Mouse (Mus musculus) bone marrow, adult 2 months (tissue): ENCODE data around the gene Cd244a. TPM values are rescaled to one million over a fixed set of nuclear protein-coding genes. Genes with fewer than 3 reads are reported as not detected.

Experiments used
- H3K27ac ChIP-seq: fragments of 200-500 bp; 2 replicates; pipeline ENCODE4 v1.5.1; 2012; ENCODE audit warnings: low read depth, mild to moderate bottlenecking, control low read depth, inconsistent platforms, low read length; ENCODE audit not compliant: control insufficient read depth, poor library complexity, insufficient read depth
- H3K4me1 ChIP-seq: fragments of 200-500 bp; 2 replicates; pipeline ENCODE4 v1.6.1; 2011; ENCODE audit warnings: low read length; ENCODE audit not compliant: control insufficient read depth, insufficient read depth
- H3K4me3 ChIP-seq: fragments of 200-500 bp; replicated peaks from 2 replicates; pipeline ENCODE3; 2011; ENCODE audit warnings: mild to moderate bottlenecking, low read depth, low read length, control low read depth; ENCODE audit not compliant: control insufficient read depth
- CTCF ChIP-seq: fragments of 200-500 bp; IDR thresholded peaks from 2 replicates; pipeline ENCODE4 v1.5.1; 2011; ENCODE audit warnings: low read length, control low read depth; ENCODE audit not compliant: control insufficient read depth, insufficient read depth
- POLR2A ChIP-seq: fragments of 200-500 bp; IDR thresholded peaks from 2 replicates; pipeline ENCODE4 v1.6.1; 2011; ENCODE audit warnings: low read depth, mild to moderate bottlenecking, control low read depth, low read length, borderline replicate concordance; ENCODE audit not compliant: control insufficient read depth
- WGBS: fragments of 180-500 bp; shearing (Covaris S2); methylation state at CpG from one replicate; pipeline ENCODE4 v1.1.7; 2018; 5-methylcytosine and 5-hydroxymethylcytosine counted together
- polyA plus RNA-seq: library from polyadenylated mRNA; stranded (reverse); fragments of >200 nt; gene quantifications from 2 replicates; pipeline ENCODE4 v1.2.4, GENCODE M21; 2011; ENCODE audit warnings: low replicate concordance; ENCODE audit not compliant: missing spikeins, insufficient read depth, insufficient read length

Cd244a gene
- polyA plus RNA-seq, 1 experiment: 4.0 TPM

GRCm38 (mm10) chr1:171646429-171646940 lies 87.5 kb downstream of the Cd244a start:
- TF ChIP-seq CTCF (no peak), POLR2A (no peak)
- H3K4me3 ChIP-seq: no peak overlapping the region
- peak overlapping the region; percentile 50 for H3K27ac ChIP-seq
- WGBS: 38% methylated on average over 5 of the region's 5 CpGs
- peaks cover 5% of the 10 kb centered on the region for H3K4me1 ChIP-seq

- no peak overlapping the region for H3K4me3 ChIP-seq
- peaks cover 5% of the 10 kb centered on the region for H3K4me1 ChIP-seq
- TF ChIP-seq CTCF (no peak), POLR2A (no peak)
- peak overlapping the region; percentile 56; the same call in 1 of the 2 replicates for H3K27ac ChIP-seq
- WGBS: 65% methylated on average over 5 of the region's 5 CpGs
These were observed 88.7 kb downstream of the Cd244a start for GRCm38 (mm10) chr1:171647716-171648115.

GRCm38 (mm10) chr1:171648840-171649239 lies 89.8 kb downstream of the Cd244a start:
- peaks cover 5% of the 10 kb centered on the region for H3K4me1 ChIP-seq
- H3K4me3 ChIP-seq: peak overlapping the region; percentile 42
- H3K27ac ChIP-seq: no peak overlapping the region; the same call in 1 of the 2 replicates
- TF ChIP-seq CTCF (no peak), POLR2A (no peak)
- 22% methylated on average over 8 of the region's 8 CpGs for WGBS

- Histone ChIP-seq H3K4me3 (no peak within 1 kb of the TSS), H3K27ac (no peak within 1 kb of the TSS), H3K4me1 (no peaks in the 10 kb centered on the region)
- no peak for TF ChIP-seq POLR2A
- no peak for TF ChIP-seq CTCF
- WGBS: 71% methylated on average over 5 of the region's 5 CpGs
These were observed 93.7 kb downstream of the Cd244a start, which contains the start of gene Slamf7 for GRCm38 (mm10) chr1:171652734-171653133. Slamf7 (minus strand) TSS chr1:171653035.

GRCm38 (mm10) chr1:171658561-171658991 lies 99.6 kb downstream of the Cd244a start:
- WGBS: 64% methylated on average over 5 of the region's 5 CpGs
- Histone ChIP-seq H3K4me1 (peaks cover 1% of the 10 kb centered on the region; the same call in 1 of the 2 replicates), H3K27ac (no peak overlapping the region), H3K4me3 (no peak overlapping the region)
- TF ChIP-seq POLR2A (no peak), CTCF (peak; percentile 21; the same call in 1 of the 2 replicates)

Other genes with a start within 250 kb of the Cd244a start
- gene Dedd, start 230.0 kb upstream of the Cd244a start, polyA plus RNA-seq: 31.6 and 49.7 TPM in 2 replicates
- 16.0 and 18.8 TPM in 2 replicates for gene Nit1, start 213.5 kb upstream of the Cd244a start, polyA plus RNA-seq
- gene Pfdn2, start 213.5 kb upstream of the Cd244a start, polyA plus RNA-seq: 73.2 and 94.4 TPM in 2 replicates
- 1.3 TPM in 1 of 2 replicates, not detected in the other for gene Klhdc9, start 198.4 kb upstream of the Cd244a start, polyA plus RNA-seq
- 0.27 and 1.1 TPM in 2 replicates for gene Nectin4, start 189.1 kb upstream of the Cd244a start, polyA plus RNA-seq
- 36.8 and 72.9 TPM in 2 replicates for gene Arhgap30, start 170.2 kb upstream of the Cd244a start, polyA plus RNA-seq
- gene Usf1, start 147.9 kb upstream of the Cd244a start, polyA plus RNA-seq: 48.6 and 92.2 TPM in 2 replicates
- 8.7 and 19.3 TPM in 2 replicates for gene Tstd1, start 140.3 kb upstream of the Cd244a start, polyA plus RNA-seq
- 13.2 and 21.5 TPM in 2 replicates for gene F11r, start 121.7 kb upstream of the Cd244a start, polyA plus RNA-seq
- gene Alyref2, start 55.7 kb upstream of the Cd244a start, polyA plus RNA-seq: 4.5 and 8.7 TPM in 2 replicates
- not detected in 2 replicates for gene Itln1, start 23.9 kb upstream of the Cd244a start, polyA plus RNA-seq
- gene Ly9, start 48.2 kb downstream of the Cd244a start, polyA plus RNA-seq: 12.8 and 23.7 TPM in 2 replicates
- gene Slamf7, start 93.8 kb downstream of the Cd244a start, polyA plus RNA-seq: 3.1 and 4.7 TPM in 2 replicates
- gene Cd48, start 122.8 kb downstream of the Cd244a start, polyA plus RNA-seq: 7.2 and 15.0 TPM in 2 replicates
- 5.7 and 11.7 TPM in 2 replicates for gene Slamf1, start 207.9 kb downstream of the Cd244a start, polyA plus RNA-seq